Mouse (Mus musculus) brain, embryonic 14.5 days (tissue): Measurements from ENCODE around the gene Ttc21a.

Source experiments
- CTCF ChIP-seq: fragments of 200-500 bp; IDR thresholded peaks from 2 replicates; pipeline ENCODE4 v1.5.1; 2012; ENCODE audit warnings: inconsistent platforms, mild to moderate bottlenecking, moderate library complexity, borderline replicate concordance; ENCODE audit not compliant: insufficient read depth, insufficient read length; ENCODE audit errors: extremely low read depth
- POLR2A ChIP-seq: fragments of 200-500 bp; IDR thresholded peaks from 2 replicates; pipeline ENCODE4 v1.6.1; 2012; ENCODE audit warnings: mild to moderate bottlenecking, inconsistent platforms, borderline replicate concordance; ENCODE audit not compliant: poor library complexity, insufficient read depth, insufficient read length, severe bottlenecking; ENCODE audit errors: extremely low read depth

DNA sequence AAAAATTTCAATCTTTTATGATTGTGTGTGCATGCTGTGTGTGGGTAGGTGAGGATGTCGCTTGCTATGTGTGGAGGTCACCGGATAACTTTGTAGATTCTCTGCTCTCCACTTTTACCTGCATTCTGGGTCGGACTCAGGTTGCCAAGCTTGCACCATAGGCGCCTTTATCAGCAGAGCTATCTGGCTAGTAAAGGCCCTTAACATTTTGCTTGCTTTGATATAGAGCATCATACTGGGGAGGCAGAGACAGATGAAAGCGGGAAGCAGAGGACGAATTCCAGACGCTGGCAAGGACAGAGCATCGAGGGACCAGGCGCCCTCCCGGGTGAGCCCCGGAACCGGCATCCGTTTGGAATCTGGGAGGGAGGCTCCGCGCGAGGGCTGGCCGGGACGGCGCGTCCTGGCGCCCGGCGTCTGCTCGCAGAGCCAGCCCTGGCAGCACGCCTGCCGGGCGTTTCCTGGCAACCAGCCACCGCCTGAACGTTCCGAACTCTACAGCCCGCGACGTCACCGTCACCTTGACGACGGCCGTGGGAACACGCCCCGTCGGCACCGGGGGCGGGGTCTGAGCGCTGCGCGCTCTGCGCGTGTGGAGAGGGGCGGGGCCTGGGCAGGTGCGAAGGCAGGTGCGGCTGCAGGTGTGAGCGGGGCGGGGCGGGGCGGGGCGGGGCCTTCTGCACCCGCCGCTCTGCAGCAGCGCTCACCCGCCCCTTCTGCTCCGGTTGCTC is 73.5 kb downstream of the Ttc21a start:
- TF ChIP-seq POLR2A, result peak; percentile 75
- no peak for TF ChIP-seq CTCF
